Mouse (Mus musculus) mature B cell (primary cell): ENCODE measurements around the gene Gnas.

ENCODE experiments used
- in situ Hi-C: fragments of 300-500 bp; cut with MboI; formaldehyde crosslinking; loops from 2 replicates; pipeline ENCODE4 v1.14.3; 2019

Gnas gene

DNA sequence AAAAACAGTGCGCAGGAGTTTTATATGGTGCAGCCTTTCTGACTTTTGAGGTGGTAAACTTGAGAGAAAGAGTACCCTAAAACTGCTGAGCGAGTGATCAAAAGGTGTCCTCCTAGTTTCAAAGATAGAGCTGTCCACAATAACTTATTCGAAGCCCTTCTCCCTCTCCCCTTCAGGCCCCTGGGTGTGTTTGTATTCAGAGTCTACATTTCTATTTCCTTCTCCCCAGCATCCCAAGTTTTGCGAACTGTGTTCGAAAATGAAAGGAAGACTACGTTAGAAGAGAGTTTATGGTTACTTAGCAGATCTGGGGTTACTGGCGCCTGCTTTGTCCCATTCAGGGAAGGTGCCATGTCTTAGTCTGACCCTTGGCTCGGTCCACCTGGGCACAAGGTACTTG, 42.4 kb downstream of the Gnas start:
- in situ Hi-C loops: loop anchor here (25.0 kb wide), 1 partner anchor 136 kb away; the partner anchor contains the start of genes Atp5e, Prelid3b and Tubb1

- in situ Hi-C loops: loop anchor here (25.0 kb wide), 1 partner anchor 135 kb away; the partner anchor contains the start of genes Atp5e, Prelid3b and Tubb1
Observed at GRCm38 (mm10) chr2:174327295-174327981, 43.3 kb downstream of the Gnas start.

DNA sequence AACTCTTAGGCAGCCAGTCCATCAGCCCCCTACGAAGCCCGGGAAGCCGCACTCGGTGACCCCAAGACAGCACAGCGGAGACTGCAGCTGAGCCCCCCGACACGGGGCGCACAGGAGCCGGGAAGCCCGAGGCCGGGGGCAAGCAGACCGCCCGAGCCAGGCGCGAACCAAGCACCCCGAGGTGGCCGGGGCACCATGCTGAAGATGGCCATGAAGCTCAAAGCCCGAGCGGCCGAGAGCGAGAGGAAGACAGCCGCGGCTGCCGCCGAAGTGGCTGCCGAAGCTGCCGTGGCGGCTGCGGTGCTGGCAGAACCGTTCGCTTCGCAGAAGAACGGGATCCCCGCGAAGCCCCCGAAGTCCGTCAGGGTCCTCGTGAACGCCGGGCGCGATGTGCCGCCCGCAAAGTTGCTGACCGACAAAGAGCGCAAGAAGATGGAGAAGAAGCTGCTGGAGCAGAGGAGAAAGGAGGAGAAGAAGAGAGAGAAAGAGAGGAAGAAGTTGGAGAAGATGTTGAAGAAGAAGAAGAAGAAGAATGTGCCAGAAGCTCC, 44.3 kb downstream of the Gnas start:
- in situ Hi-C loops: loop anchor here (25.0 kb wide), 1 partner anchor 134 kb away; the partner anchor contains the start of genes Atp5e, Prelid3b and Tubb1

- in situ Hi-C loops: loop anchor here (25.0 kb wide), 1 partner anchor 133 kb away; the partner anchor contains the start of genes Atp5e, Prelid3b and Tubb1
Observed at GRCm38 (mm10) chr2:174328926-174329662, 45.0 kb downstream of the Gnas start.

- in situ Hi-C loops: loop anchor here (25.0 kb wide), 1 partner anchor 132 kb away; the partner anchor contains the start of genes Atp5e, Prelid3b and Tubb1
Observed at GRCm38 (mm10) chr2:174329663-174330615, 45.8 kb downstream of the Gnas start.

DNA sequence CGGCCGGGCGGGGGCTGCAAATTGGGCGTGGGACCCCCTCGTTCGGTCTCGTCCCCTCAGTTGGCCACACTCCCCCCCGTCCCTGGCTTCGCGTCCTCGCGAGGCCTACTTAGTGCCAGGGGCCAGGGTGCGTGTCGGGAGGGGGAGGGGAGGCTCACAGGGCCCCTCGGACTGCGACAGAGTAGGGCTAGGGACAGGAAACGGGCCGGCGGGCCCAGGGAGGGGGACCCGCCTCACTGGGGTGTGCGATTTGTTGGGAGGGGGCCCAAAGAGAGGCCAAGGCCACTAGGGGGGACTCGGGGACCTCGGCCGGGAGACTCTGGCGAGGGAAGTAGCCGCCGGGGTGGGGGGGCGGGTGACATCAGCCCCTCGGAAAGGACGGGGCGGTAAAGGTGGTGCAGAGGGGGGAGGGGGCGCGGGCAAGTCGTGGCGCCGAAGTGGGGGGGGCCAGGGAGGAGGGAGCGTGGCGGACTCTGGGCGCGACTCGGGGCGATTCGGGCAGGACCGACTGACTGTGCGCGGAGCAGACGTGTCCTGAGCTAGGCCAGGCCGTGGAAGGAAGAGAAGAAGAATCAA, 46.6 kb downstream of the Gnas start:
- in situ Hi-C loops: loop anchor here (25.0 kb wide), 1 partner anchor 132 kb away; the partner anchor contains the start of genes Atp5e, Prelid3b and Tubb1

- in situ Hi-C loops: loop anchor here (25.0 kb wide), 1 partner anchor 131 kb away; the partner anchor contains the start of genes Atp5e, Prelid3b and Tubb1
Observed at GRCm38 (mm10) chr2:174331282-174332030, 47.3 kb downstream of the Gnas start.

DNA sequence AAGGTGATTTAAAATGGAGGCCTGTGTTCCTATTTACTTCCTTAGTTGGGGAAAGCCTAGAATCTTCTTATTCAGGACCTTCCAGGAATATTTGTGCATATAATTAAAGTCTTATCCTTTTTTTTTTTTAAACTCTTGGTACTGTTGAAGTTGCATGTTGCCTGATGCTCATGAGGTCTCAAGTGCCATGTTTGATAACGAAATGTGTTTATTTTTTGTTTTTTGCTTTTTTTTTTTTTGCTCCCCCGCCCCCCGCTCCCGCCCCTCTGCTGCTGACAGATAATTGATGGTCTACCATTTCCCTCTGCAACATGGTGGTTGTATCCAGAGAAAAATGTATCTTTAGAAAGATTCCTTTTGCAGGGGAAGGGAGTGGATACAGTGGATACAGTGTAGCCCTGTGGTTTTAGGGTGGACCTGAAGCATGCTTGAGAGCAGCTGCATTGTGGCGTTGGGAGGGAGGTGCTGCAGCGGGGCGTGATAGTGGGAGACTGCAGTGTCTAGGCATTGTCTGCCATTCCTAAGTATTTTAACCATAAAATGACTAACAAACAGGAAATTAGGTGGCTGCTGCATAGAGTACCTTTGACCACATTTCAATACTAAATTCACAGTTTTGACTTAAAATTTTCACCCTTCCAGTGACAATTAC, 49.2 kb downstream of the Gnas start:
- in situ Hi-C loops: loop anchor here (25.0 kb wide), 1 partner anchor 129 kb away; the partner anchor contains the start of genes Atp5e, Prelid3b and Tubb1

- in situ Hi-C loops: loop anchor here (25.0 kb wide), 1 partner anchor 128 kb away; the partner anchor contains the start of genes Atp5e, Prelid3b and Tubb1
Observed at GRCm38 (mm10) chr2:174334415-174334814, 50.3 kb downstream of the Gnas start.

GRCm38 (mm10) chr2:174337275-174337674, 53.2 kb downstream of the Gnas start:
- in situ Hi-C loops: loop anchor here (25.0 kb wide), 1 partner anchor 125 kb away; the partner anchor contains the start of genes Atp5e, Prelid3b and Tubb1

DNA sequence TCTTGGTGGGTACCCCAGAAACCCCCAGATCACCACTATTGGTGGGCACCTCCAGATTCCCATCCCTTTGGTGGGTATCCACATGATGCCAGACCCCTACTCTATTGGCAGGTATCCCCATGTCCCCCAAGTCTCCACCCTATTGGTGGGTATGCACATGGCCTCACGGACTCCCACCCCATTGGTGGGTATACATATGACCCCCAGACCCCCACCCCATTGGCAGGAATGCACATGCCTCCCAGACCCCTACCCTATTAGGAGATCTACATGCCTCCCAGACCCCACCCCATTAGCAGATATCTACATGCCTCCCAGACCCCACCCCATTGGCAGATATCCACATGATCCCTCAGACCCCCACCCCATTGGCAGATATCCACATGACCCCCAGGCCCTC, 55.6 kb downstream of the Gnas start:
- in situ Hi-C loops: loop anchor here (25.0 kb wide), 1 partner anchor 123 kb away; the partner anchor contains the start of genes Atp5e, Prelid3b and Tubb1

GRCm38 (mm10) chr2:174340229-174340892, 56.2 kb downstream of the Gnas start:
- in situ Hi-C loops: loop anchor here (25.0 kb wide), 1 partner anchor 122 kb away; the partner anchor contains the start of genes Atp5e, Prelid3b and Tubb1

GRCm38 (mm10) chr2:174340893-174341580, 56.9 kb downstream of the Gnas start:
- in situ Hi-C loops: loop anchor here (25.0 kb wide), 1 partner anchor 121 kb away; the partner anchor contains the start of genes Atp5e, Prelid3b and Tubb1

DNA sequence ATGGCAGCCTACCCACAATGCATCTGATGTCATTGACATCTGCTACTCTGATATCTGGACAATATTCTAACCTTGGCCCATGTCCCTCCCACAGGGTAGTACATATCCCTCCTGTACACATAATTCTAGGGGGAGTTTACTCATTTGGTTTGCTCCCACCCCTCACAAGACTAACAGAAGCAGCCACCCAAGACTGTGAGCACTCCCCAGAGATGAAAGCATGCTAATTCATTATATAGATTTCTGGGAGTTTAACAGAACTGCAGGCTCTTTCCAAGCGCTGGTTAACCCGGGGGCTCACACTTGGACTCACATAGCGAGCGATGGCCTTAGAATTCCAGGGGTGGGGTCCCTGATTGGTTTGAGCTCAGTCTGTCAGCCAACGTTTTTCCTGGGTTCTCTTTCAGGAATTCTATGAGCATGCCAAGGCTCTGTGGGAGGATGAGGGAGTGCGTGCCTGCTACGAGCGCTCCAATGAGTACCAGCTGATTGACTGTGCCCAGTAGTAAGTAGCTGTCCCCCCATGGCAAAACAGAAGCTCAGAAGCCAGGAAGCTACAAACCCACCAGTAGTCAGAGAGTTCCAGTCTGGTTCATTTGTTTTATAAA, 58.8 kb downstream of the Gnas start:
- in situ Hi-C loops: loop anchor here (25.0 kb wide), 1 partner anchor 119 kb away; the partner anchor contains the start of genes Atp5e, Prelid3b and Tubb1

GRCm38 (mm10) chr2:174343566-174343965, 59.4 kb downstream of the Gnas start:
- in situ Hi-C loops: loop anchor here (25.0 kb wide), 1 partner anchor 119 kb away; the partner anchor contains the start of genes Atp5e, Prelid3b and Tubb1

DNA sequence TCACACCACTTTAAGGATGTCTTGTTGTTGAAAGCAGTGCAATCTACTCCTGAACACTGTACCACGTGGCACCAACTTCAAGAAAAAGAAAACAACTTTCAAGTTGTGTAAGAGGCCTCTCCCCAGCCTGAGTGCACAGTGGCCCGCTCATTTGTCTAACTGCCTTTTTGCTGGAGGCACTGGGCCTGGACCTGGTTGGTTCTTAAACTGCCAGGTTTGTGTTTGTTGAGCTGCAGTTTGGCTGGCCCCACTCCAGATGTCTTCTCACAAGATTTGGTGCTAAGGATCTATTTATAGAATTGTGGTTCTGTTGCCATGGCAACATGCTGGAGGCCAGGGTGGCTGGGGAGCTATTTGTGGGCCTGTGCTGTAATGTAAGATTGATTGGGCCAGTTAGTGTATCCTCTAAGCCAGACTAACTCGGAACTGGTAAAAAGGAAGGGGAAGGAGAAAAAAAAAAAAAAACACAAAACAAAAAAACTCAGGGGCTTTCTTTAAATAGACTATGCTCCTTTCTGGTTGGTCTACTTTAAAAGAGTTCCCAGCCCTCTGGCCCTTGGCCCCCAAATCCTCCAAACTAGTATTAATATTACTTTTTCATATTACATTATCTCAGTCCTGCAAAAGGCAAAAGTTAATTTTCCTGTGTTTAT, 60.0 kb downstream of the Gnas start:
- in situ Hi-C loops: loop anchor here (25.0 kb wide), 1 partner anchor 118 kb away; the partner anchor contains the start of genes Atp5e, Prelid3b and Tubb1
